Mouse (Mus musculus): Measurements from ENCODE around the gene Clip4. TPM values are rescaled to one million over a fixed set of nuclear protein-coding genes. Genes with fewer than 3 reads are reported as not detected.

Gene Clip4
- polyA plus RNA-seq (2015; fragmentation: Nextera tagmentation; extraction: Ambion mirVana), result 0.79 and 1.1 TPM in 2 replicates

DNA sequence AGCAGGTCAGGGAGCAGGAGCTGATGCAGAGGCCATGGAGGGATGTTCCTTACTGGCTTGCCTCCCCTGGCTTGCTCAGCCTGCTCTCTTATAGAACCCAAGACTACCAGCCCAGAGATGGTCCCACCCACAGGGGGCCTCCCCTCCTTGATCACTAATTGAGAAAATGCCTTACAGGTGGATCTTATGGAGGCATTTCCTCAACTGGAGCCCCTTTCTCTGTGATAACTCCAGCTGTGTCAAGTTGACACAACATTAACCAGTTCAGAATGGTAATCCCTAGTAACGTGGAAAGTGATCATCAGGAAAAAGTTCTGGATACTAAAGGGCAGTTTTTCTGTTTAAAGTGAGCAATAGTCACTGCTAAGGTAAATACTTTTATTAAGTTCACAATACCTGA lies at the start of gene Clip4:
TSS of gene Clip4 (plus strand) at position 301 of the 400 bp plus-strand sequence.

GRCm38 (mm10) chr17:71752831-71753230 lies 15.4 kb upstream of the Clip4 start, which contains the start of gene Pcare:
Gene Pcare, minus strand, starts transcription at chr17:71752894.

Other genes with a start within 250 kb of the Clip4 start
- gene Ndc80, start 241.6 kb upstream of the Clip4 start, polyA plus RNA-seq (2015; fragmentation: Nextera tagmentation; extraction: Ambion mirVana), result 44.4 and 48.3 TPM in 2 replicates
- 0.49 and 0.69 TPM in 2 replicates for gene Spdya, start 216.4 kb upstream of the Clip4 start, polyA plus RNA-seq (2015; fragmentation: Nextera tagmentation; extraction: Ambion mirVana)
- 46.1 and 50.0 TPM in 2 replicates for gene Wdr43, start 152.6 kb upstream of the Clip4 start, polyA plus RNA-seq (2015; fragmentation: Nextera tagmentation; extraction: Ambion mirVana)
- gene Togaram2, start 95.2 kb upstream of the Clip4 start, polyA plus RNA-seq (2015; fragmentation: Nextera tagmentation; extraction: Ambion mirVana), result 0.12 and 0.41 TPM in 2 replicates
- not detected in 2 replicates for gene Pcare, start 15.6 kb upstream of the Clip4 start, polyA plus RNA-seq (2015; fragmentation: Nextera tagmentation; extraction: Ambion mirVana)

Data from spleen, postnatal 0 days (tissue).